Mouse (Mus musculus) megakaryocyte progenitor cell, adult 5-6 weeks (primary cell): Measurements from ENCODE around the gene Pdzrn3. TPM values are rescaled to one million over a fixed set of nuclear protein-coding genes. Genes with fewer than 3 reads are reported as not detected.
A peak's percentile ranks its signal among the peaks of the same experiment; 100 is the strongest.

Source experiments
- ATAC-seq: replicated peaks from 2 replicates; pipeline ENCODE4 v1.8.0; 2016; ENCODE audit warnings: mild to moderate bottlenecking, moderate TSS enrichment, inconsistent platforms; ENCODE audit not compliant: poor library complexity
- total RNA-seq, 2 experiments: library from RNA; stranded (forward) in 1 of 2; stranded (reverse) in 1 of 2; fragments of 157-497, 149-512 nt in 1 of 2; fragments of 200-1000 nt in 1 of 2; gene quantifications; 2 replicates each; pipeline versions ENCODE4 v1.2.3 to v1.2.4; 2015 to 2017

Pdzrn3 gene
- total RNA-seq, 2 experiments from 2014 or later = 0.08 TPM; not detected in 1

DNA sequence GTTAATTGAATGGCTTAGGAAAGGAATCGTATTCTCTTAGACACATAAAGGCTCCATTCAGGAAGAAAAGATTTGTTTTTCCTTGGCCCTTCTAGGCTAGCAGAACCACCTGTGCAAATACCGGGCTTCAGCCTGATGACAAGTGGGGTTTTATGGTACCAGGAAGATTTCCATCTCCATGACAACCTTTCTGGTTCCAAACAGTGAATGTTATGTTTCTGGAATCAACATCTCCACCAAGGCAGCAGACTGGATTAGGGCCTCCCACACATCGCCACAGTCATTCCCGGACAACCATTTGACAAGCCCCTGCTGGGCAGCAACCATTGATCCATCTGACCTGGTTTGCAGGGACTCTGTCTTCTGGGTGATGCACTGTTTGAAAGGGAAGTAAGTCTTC is 114.2 kb downstream of the Pdzrn3 start:
- ATAC-seq = no peak

DNA sequence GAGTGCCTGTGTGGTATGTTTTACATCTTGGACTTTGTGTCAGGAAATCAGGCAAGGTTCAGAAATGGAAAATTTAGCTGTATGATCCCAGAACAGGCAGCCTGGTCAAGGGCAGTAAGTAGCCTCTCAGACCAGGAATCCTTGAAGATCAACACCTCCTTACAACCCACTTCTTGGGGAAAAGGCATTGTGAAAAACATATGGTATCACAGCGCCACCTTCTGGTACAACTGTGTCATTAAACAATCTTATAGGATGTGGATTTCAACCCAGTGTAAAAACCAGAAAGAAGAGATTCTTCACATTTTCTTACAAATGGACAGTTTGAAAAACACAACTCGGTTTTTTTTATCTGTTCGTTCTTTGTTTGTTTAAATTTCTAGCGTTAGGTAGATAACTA is 116.2 kb downstream of the Pdzrn3 start:
- peak; percentile 79 for ATAC-seq

DNA sequence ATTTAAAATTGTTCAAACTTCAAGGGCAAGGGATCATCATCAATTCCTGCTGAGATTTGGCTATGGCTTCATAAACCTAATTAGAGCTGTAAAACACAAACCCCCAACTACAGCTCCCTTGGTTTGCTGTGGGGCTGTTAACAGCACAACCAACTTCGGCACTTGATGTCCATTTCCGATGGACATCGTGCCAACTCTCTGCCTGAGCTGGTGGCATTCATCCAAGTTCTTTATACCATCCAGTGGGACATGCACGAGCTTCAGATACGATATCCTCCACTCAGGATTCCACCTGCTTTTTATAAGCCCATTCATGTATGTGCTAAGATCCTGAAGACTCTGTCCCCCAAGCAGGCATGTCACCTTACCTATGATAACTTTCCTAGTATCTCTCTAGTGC is 118.3 kb downstream of the Pdzrn3 start:
- ATAC-seq = no peak

DNA sequence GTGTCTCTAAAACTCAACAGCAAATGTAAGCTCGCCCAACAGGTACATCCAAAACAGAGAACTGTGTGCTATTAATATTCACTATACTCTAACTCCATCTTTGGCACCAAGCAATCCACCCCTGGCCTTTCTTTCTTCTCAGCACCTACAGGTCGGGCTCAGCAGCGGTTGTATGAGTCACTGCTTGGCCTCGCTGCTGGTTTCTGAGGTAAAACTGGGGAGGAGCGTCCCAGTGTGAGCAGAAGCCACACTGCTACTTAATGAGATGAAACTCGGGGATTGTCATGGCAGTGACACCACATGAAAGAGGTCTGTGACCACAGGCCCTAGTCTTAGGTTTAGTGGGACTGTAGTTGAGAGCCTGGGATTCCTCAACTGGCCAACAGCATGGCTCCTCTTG is 120.3 kb downstream of the Pdzrn3 start:
- no peak for ATAC-seq

DNA sequence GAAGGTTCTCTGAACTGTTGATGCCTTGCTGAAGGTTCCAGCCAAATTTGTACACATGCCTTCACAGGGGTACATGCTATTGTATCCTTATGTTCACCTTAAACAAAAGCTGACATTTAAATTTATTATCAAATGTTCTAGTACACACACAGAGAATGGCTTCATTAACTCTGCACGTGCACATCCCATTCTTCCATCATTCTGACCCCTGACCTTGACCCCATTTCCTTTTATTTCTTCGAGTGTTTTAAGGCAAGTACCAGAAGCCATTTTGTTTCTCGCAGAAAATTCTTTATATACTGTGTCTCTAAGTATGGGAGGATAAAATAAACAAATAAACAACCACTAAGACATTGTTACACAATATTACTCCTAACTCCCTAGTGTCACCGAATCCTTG is 123.0 kb downstream of the Pdzrn3 start:
- no peak for ATAC-seq

DNA sequence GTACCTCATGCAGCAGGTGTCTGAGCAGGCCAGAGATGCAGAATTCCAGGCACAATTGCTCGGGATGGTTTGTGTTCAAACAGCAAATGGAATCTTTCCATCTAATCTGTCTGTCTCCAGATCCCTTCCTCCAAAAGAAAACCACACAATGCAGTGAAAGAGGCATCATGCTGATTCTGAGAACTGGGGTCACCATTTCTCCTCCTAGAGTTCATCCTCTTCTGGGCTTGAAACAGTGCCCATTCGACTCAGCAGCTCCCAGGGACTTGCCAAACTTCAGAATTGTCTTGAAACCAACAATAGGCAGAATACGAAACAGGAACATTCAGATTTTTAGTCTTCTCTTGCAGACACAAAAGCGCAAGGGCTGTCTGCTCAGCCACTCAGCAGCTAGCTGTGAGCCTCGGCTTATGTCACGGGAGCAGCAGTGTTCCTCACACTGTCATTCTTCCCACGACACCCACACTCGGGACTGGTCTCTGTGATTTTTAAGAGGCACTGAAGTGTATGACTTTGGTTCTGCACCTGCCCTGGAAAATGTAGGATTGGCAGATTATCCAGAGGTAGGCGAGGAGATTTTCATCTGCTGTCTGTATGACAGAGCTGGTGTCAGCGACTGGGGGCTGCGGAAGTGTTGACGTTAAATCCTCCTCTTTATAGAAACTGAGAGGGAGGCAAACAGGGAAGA is 125.6 kb downstream of the Pdzrn3 start:
- ATAC-seq = no peak

DNA sequence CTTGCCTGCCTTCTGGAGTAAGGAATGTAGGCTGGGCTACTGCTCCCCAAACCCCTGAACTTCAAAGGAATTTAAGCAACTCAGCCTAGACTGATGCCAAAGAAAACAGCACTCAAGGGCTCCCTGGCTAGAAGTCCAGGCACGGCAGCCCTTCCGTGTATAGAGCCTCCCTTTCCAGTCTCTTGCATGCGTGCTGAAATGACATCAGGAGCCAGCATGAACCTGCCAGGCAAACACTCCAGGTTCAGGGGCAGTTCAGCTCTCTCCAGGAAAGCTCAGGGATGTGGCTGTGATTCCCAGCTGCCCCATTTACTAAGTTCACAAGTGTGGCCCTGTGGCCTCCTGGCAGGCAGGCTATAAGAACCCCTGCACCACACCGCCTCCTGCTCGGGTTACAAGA is 126.5 kb downstream of the Pdzrn3 start:
- no peak for ATAC-seq

DNA sequence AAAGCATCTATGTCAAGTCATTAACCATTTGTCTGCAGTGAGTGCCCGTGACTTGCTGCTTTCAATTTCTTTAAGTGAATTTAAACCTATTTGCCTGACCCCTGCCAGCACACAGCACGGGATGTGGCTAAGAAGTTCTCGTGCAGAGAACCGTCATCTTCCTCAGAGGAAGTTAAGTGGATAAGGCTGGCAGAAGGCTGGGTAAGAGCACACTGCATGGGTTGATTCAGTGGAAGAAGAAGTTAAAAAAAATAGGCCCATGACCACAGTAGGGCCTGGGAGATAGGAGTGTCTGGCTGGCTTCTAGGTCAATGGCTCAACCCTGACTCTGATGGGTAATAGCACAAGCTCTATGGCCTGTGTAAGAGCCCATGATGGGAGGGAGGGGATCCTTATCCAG is 131.6 kb downstream of the Pdzrn3 start:
- no peak for ATAC-seq

DNA sequence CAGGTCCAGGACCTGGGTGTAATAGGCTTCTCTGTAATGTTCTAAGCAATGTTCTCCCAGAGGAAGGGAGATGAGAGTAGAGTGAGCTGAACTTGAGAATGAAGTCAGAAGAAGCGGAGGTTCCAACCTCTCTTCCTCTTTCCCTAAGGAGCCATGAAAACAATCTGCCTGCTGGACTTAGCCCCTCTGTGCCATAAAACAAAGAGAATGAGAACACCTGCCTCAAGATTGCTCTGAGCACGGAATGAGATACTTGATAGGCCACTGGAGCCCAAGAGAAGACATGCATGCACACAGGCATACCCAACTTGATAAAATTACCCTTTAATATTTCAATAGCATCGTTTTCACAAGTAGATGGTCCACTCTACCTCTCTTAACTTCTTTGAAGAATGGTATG is 133.3 kb downstream of the Pdzrn3 start:
- ATAC-seq = no peak

DNA sequence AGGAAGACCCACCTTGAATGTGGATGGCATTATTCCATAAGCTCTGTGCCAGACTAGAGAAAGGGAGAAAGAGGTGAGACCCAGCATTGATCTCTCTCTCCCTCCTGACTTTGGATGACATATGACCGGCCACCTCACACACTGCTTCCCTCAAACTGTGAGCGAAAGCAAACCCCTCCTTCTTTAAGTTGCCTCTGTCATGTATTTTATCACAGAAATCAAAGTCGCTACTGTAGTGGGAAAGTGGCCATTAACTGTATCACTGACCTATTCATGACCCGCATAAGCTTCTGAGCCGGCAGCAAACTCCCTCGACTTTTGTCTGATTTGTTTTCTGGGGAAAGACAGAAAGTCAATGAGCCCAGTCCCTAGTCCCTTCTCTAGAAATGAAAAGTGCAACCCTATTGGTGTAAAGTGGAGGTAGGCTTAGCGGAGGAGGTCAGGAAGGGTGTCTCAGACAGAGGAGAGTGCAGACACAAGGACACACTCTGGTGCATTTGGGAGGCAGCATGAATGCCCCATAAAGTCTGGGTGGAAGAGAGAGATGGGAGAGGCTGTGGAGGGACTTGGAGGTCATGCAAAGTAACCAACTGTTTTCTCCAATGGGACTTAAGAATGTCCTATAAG is 134.4 kb downstream of the Pdzrn3 start:
- ATAC-seq = no peak

DNA sequence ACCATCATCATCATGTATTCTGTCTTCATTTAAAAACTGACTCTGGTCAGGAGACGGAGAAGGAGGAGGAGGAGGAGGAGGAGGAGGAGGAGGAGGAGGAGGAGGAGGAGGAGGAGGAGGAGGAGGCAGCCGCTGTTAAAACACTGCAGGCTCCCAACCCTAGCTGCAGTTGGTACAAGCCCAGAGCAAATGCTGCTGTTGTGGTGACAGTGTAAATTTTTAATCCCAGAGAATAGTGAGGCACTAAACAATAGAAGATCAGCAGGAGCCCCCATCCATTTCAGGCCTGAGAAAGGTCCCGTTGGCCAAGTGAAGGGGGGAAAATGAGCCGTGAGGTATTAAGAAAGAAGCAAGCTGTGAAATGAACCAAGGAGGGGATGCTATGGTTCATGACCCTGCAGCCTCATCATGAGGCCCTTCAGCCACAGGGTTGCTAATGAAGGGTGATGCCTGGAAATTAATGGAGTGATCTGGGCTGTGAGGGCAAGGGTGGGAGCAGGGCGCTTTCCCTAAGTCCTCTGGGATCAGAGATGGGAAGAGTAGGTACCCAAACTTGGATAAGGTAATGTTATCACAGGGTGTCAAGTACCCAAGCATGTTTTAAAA is 141.0 kb downstream of the Pdzrn3 start:
- ATAC-seq = no peak

DNA sequence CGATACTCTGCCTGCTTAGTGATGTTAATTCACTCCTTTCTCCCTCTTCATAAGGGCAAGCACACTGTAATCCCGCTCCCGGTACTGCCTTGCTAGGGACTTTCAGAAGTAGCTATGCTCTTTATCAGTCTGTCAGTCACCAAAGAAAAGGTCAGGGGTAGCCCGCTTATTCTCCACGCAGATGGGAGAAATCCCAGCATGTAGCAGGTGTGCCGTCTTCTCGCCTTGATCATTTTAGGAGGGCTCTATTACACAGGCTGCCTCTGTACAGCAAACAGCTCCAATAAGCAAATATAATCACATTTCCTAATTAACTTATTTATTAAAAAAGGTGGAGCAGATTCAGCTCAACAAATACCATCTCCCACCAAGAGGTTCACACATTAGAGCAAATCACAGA is 141.5 kb downstream of the Pdzrn3 start:
- no peak for ATAC-seq

DNA sequence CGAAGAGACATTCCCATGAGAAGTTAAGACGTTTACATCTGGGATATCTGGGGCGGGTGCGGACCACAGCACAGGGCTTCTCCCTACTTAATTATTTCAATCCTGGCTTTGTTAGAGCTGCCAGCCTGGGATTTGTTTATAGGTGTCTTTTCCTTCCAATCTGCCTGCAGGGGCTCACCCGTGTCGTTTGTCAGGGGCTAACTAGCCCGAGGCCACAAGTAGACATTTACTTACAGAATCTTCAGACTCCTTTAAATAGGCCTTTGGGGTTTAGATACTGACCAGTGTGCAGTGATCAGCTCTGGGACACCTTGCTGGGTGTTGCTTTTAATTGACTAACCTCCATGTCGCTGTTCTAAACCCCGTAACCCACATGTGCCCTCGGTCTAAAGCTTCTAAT is 143.3 kb downstream of the Pdzrn3 start:
- no peak for ATAC-seq

DNA sequence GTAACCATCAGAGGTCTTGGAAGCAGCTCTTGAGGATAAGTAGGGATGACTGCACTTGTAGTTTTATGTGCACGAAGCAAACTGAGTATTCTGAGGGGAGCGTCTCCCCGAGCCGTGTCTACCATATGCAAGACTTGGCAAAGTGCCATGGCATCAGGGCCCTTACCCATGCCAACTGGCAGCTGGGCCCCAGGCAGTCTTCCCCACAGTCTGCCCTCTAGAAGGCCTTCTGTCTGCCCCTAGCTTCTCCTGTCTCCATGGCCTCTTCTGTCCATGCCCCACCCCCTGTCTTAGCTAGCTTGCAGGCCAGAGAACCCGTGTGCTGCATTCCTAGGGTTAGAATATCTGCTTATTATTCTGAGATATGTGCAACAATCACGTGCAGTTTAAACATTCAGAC is 144.0 kb downstream of the Pdzrn3 start:
- ATAC-seq = no peak

DNA sequence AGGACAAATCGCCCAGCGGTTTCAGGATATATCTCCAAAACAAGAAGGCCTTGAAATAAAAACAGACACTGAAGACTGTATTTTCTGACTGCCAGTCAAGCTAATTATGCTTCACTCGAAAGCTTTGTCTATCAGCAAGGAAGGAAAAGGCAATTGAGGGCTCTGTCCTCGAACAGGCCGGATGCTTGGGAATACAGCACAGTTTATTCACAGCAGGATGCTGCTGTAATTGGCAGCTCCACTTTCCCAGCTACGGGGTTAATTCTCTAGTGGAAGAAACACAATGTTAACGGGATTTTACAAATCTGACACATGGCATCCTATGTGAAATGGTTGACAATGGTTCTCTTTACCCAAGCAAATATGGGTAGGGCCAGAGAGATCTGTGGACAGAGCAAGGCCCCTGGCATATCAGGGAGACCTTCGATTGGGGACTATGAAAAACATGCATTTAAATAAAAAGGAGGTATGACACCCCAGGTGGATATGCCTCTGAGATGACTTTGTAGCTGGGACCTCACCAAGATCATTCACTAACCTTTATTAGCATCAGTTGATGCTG is 150.3 kb downstream of the Pdzrn3 start:
- no peak for ATAC-seq

DNA sequence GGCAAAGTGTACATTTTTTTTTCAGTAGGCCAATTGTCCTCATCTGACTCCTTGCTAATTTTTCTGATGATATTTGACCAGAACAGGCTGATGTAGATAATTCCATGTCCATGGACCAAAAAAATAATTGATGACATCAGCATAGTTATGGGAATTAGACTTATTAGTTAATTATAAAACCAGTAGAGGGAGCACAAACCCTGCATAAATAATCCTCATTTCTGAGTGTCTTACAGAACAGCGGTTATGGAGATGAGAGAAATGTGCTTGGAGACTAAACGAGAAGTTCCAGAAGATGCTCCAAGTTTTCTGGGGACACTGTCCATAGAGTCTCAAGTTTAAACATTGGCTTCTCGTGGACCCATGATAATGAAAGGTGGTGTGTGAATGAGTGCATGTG is 157.4 kb downstream of the Pdzrn3 start:
- ATAC-seq = no peak

DNA sequence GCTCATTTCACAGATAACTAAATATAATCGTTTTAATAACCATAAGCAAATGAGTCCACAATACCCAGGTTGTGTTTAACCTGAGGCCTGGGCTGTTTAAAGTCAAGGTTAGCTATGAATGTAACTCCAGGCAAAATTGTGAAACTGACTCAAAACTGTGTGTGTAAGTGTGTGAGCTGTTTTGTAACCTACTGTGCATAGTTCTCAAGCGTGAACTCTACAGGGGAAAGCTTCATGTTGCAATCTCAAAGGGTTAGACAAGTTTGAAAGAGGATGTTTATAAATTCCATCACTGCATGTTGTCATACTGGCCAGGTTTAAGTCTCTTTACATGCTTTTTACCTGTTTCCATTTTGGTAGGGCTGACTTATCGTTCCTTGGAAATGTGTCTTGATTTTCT is 158.7 kb downstream of the Pdzrn3 start:
- peak; percentile 89 for ATAC-seq

DNA sequence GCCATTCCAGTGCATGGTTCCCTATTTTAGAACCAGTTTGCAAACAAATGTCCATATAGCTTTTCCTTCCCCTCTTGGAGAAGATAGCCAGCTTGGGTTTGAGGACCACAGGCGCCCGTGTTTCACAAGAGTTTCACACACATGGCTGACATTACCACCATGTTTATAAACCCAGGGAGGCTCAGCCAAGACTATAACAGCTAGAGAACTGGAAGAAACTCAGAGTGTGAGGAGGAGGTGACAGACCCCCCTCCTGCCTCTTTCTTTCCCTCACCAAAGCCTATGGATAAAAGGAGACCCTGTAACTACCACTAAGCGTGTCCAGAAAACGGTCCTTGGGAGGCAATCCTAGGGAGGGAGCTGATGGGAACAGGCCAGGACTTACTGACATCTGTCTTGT is 159.5 kb downstream of the Pdzrn3 start:
- ATAC-seq = peak; percentile 45

DNA sequence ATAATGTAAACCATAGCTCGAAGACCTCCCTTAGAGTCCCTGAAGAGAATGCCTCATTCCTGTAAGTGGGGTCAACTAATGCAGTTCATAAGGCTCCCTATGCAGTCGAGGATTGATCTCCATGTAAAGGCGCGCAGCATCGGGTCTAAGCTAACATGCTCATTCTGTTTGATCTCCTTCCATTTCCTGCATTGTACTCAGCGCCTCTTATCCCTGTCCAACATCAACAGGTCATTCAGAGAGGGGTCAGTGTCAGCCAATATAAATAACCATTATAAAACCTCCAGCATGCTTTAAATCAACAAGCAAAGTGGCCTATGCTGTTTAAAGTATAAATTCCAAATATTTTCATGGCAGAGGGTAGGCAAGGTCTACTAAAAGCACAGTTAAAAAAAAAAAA is 159.9 kb downstream of the Pdzrn3 start:
- no peak for ATAC-seq

DNA sequence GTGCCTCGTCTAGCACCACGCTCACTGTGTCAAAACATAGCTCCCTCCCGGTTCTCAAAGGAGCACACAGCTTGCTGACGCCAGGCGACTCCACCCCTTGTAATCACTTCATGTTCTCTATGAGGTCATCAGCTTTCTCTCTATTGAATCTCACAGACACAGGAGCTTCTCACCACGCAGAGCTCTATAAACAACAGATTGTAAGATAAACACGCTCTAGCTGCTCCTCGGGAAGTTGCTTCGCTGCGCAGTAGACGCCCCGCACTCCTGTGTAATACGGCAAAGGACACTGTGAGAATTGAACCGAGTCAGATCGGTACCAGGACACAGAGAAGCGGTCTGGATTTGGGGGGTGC is 162.3 kb downstream of the Pdzrn3 start:
- ATAC-seq = no peak

DNA sequence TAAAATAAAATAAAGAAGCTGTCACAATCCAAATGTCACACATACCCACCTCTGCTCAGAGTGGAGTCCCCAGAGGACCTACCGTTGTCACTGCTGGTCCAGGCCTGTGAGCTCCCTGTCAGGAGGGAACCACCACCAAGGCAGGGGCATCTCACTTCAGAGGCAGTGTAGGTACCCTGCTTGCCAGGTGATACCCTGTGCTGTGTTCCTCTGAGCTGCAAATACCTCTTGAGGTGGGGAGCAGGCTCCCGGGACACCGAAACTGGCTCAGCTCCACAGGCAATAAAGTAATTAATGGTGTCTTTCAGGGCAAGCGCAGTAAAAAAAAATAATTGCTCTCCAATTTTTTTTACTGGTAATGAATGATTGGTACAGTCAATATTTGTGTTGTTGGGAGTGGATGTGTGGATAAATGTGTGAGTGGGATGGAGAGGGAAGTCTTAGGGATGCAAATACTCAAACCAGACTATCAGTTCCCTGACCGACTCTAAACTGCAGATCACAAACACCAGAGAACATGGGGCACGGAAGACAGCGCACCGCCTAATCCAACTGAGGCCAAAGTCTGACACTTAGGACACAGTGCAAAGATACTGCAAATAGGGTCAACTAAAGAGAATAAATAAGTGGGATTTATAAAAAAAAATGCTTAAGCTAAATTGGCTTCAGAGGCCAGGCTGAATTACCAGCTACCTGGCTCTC is 162.8 kb downstream of the Pdzrn3 start:
- no peak for ATAC-seq

DNA sequence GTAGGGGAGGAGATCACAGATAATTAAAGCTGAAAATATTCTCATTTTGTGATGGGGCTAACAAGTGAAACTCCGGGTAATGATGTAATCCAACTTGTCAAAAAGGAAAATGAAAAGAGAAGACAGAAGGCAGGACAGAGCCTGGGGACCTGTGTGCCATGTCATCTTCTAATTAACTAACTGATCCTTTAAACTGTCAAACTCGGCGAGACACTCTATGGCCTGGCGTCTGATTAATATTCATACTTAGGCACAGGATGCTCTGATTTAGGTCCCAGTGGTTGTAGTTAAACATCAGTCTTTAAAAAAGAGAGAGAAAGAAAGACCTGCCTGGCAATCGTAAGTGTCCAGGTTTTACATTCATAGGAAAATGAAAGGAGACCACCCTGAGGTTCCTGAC is 164.6 kb downstream of the Pdzrn3 start:
- ATAC-seq = no peak
